Mouse (Mus musculus) midbrain, embryonic 16.5 days (tissue): ENCODE data around the gene Gm27179. TPM values are rescaled to one million over a fixed set of nuclear protein-coding genes. Genes with fewer than 3 reads are reported as not detected.
"Not testable (repeated sequence)": the region's sequence is repeated elsewhere in the genome, so short reads cannot be mapped to it uniquely, and the experiment has no call there.

Source experiments
- ATAC-seq: fragments of 200-750 bp; cut with Nextera tagmentation; 2 replicates; pipeline ENCODE4 v1.8.0; 2017; ENCODE audit warnings: moderate TSS enrichment
- H3K27ac ChIP-seq: fragments of 300-500 bp; sonication (generic); 2 replicates; pipeline ENCODE4 v1.5.1; 2014; ENCODE audit warnings: mild to moderate bottlenecking, low read length, mixed read lengths
- H3K27me3 ChIP-seq: fragments of 300-500 bp; sonication (generic); 2 replicates; pipeline ENCODE4 v1.6.1; 2014; ENCODE audit warnings: low read depth, low read length, mixed read lengths; ENCODE audit not compliant: control insufficient read depth, insufficient read depth
- H3K36me3 ChIP-seq: fragments of 300-500 bp; sonication (generic); 2 replicates; pipeline ENCODE4 v1.6.1; 2014; ENCODE audit warnings: mild to moderate bottlenecking, low read length, moderate library complexity, mixed read lengths; ENCODE audit not compliant: control insufficient read depth, insufficient read depth
- H3K4me1 ChIP-seq: fragments of 300-500 bp; sonication (generic); 2 replicates; pipeline ENCODE4 v1.6.1; 2014; ENCODE audit warnings: mild to moderate bottlenecking, low read length, mixed read lengths; ENCODE audit not compliant: control insufficient read depth, insufficient read depth
- H3K4me2 ChIP-seq: fragments of 300-500 bp; sonication (generic); 2 replicates; pipeline ENCODE4 v1.6.1; 2014; ENCODE audit warnings: mild to moderate bottlenecking, low read length, mixed read lengths
- H3K4me3 ChIP-seq: fragments of 300-500 bp; sonication (generic); 2 replicates; pipeline ENCODE4 v1.5.1; 2014; ENCODE audit warnings: low read depth, mild to moderate bottlenecking, low read length, moderate library complexity, mixed read lengths
- H3K9ac ChIP-seq: fragments of 300-500 bp; sonication (generic); 2 replicates; pipeline ENCODE4 v1.6.1; 2014; ENCODE audit warnings: low read depth, low read length, mixed read lengths
- H3K9me3 ChIP-seq: fragments of 300-500 bp; sonication (generic); replicated peaks from 2 replicates; pipeline ENCODE4 v1.6.1; 2014; ENCODE audit warnings: mild to moderate bottlenecking, low read length, mixed read lengths; ENCODE audit not compliant: control insufficient read depth, poor library complexity, severe bottlenecking
- WGBS: fragments of 180-500 bp; shearing (Covaris S2); extraction: QIAGEN DNeasy Blood & Tissue Kit; methylation state at CpG from one replicate; pipeline ENCODE4 v1.1.7; 2014; 5-methylcytosine and 5-hydroxymethylcytosine counted together
- polyA plus RNA-seq: library from polyadenylated mRNA; unstranded; fragments of >200 nt; fragmentation: Nextera tagmentation; extraction: Ambion mirVana; gene quantifications from 2 replicates; pipeline ENCODE4 v1.2.1, GENCODE M21; 2015

The Gm27179 gene
- polyA plus RNA-seq, 1 experiment from 2014 or later, result not detected

- H3K4me2 ChIP-seq, H3K9ac ChIP-seq, H3K4me3 ChIP-seq, H3K27ac ChIP-seq, ATAC-seq, H3K36me3 ChIP-seq, H3K9me3 ChIP-seq, H3K4me1 ChIP-seq, H3K27me3 ChIP-seq: not testable (repeated sequence)
- WGBS, result no CpG with 5 or more reads among the region's 3 CpGs
Observed at GRCm38 (mm10) chr14:69494522-69494921, 17.8 kb downstream of the Gm27179 start.

- H3K27me3 ChIP-seq, H3K27ac ChIP-seq, H3K4me2 ChIP-seq, H3K9me3 ChIP-seq, H3K36me3 ChIP-seq, H3K4me3 ChIP-seq, ATAC-seq, H3K4me1 ChIP-seq, H3K9ac ChIP-seq: not testable (repeated sequence)
- WGBS, result no CpG with 5 or more reads among the region's 10 CpGs
Observed at GRCm38 (mm10) chr14:69488001-69488400, 24.3 kb downstream of the Gm27179 start.

GRCm38 (mm10) chr14:69485466-69486135 lies 26.7 kb downstream of the Gm27179 start:
- not testable (repeated sequence) for H3K27me3 ChIP-seq, H3K4me1 ChIP-seq, H3K4me2 ChIP-seq, H3K9me3 ChIP-seq, H3K27ac ChIP-seq, H3K4me3 ChIP-seq, H3K9ac ChIP-seq, H3K36me3 ChIP-seq, ATAC-seq
- no CpG with 5 or more reads among the region's 18 CpGs for WGBS

- no CpG with 5 or more reads among the region's 11 CpGs for WGBS
- not testable (repeated sequence) for H3K27me3 ChIP-seq
Observed at GRCm38 (mm10) chr14:69473941-69474646, 38.3 kb downstream of the Gm27179 start.

GRCm38 (mm10) chr14:69473322-69473721 lies 39.0 kb downstream of the Gm27179 start:
- not testable (repeated sequence) for H3K27ac ChIP-seq, H3K27me3 ChIP-seq, H3K4me1 ChIP-seq, ATAC-seq, H3K9ac ChIP-seq, H3K9me3 ChIP-seq, H3K36me3 ChIP-seq, H3K4me3 ChIP-seq, H3K4me2 ChIP-seq
- WGBS, result no CpG with 5 or more reads among the region's 2 CpGs

More at GRCm38 (mm10) chr14:69473941-69474646, 38.3 kb downstream of the Gm27179 start:
- not testable (repeated sequence) for ATAC-seq, H3K4me2 ChIP-seq, H3K4me1 ChIP-seq, H3K9me3 ChIP-seq, H3K27ac ChIP-seq, H3K9ac ChIP-seq, H3K36me3 ChIP-seq, H3K4me3 ChIP-seq

GRCm38 (mm10) chr14:69470122-69470708 lies 42.1 kb downstream of the Gm27179 start:
- H3K36me3 ChIP-seq, H3K27ac ChIP-seq, H3K9me3 ChIP-seq, H3K4me3 ChIP-seq, ATAC-seq, H3K9ac ChIP-seq, H3K4me2 ChIP-seq, H3K27me3 ChIP-seq, H3K4me1 ChIP-seq: not testable (repeated sequence)
- WGBS, result no CpG with 5 or more reads among the region's 8 CpGs

- H3K4me2 ChIP-seq, H3K9me3 ChIP-seq, ATAC-seq, H3K27ac ChIP-seq, H3K27me3 ChIP-seq, H3K9ac ChIP-seq, H3K36me3 ChIP-seq, H3K4me3 ChIP-seq, H3K4me1 ChIP-seq: not testable (repeated sequence)
- no CpG with 5 or more reads among the region's 17 CpGs for WGBS
Observed at GRCm38 (mm10) chr14:69467612-69468366, 44.6 kb downstream of the Gm27179 start.

- H3K4me1 ChIP-seq, H3K27me3 ChIP-seq, H3K9ac ChIP-seq, H3K36me3 ChIP-seq, H3K9me3 ChIP-seq, H3K4me2 ChIP-seq, H3K27ac ChIP-seq, H3K4me3 ChIP-seq, ATAC-seq: not testable (repeated sequence)
- WGBS, result no CpG with 5 or more reads among the region's 4 CpGs
Observed at GRCm38 (mm10) chr14:69464465-69464864, 47.9 kb downstream of the Gm27179 start.
